Mouse (Mus musculus): Measurements from ENCODE around the gene Xcl1.

- TF ChIP-seq CTCF (IDR thresholded peaks at IDR 0.05; ENCODE audit: low read depth) (no peak), EP300 (IDR thresholded peaks at IDR 0.05; ENCODE audit: low read depth) (no peak)
Observed at GRCm38 (mm10) chr1:164953574-164953973, 18.2 kb upstream of the Xcl1 start.

Data from liver, embryonic 14.5 days (tissue).